Mouse (Mus musculus): ENCODE measurements around the gene Dhfr. TPM values are rescaled to one million over a fixed set of nuclear protein-coding genes. Genes with fewer than 3 reads are reported as not detected.

Gene Dhfr
- 31.8 TPM for polyA plus RNA-seq (2014; fragmentation: Illumina TruSeq; extraction: RNeasy Lipid Tissue Mini Kit (QIAGEN cat#74804); ENCODE audit: low read depth, low replicate concordance)

DNA sequence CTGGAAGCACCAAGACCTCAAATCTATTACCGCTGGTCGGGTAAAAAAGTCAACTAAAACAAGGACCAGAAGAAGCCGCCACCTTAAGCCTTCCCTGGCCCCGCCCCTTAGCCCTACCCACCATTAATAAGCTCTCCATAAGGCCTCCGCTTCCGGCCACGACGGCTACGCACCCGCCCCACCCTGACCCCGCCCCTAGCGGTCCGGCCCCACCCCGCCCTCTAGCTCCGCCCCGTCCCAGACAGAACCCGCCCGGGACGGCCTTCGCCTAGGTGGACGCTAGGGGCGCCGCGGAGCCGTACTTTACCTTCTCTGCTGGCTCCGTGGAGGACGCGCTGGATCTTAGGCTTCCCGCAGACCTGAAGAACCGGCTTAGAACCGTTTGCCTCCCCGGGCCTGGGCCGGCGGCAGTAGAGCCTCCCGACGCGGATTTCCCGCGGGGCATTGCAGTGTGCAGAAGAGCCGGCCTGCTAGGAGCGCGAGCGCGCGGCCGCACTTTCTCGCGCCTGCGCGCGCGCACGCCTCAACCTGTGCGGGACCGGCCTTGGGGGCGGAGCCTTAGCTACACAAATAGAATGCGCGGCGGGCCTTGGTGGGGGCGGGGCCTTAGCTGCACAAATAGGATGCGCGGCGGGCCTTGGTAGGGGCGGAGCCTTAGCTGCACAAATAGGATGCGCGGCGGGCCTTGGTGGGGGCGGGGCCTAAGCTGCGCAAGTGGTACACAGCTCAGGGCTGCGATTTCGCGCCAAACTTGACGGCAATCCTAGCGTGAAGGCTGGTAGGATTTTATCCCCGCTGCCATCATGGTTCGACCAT lies at the start of gene Dhfr, which contains the start of gene Msh3:
Dhfr (plus strand) TSS at position 271 of the 816 bp plus-strand sequence.
Msh3 (minus strand) TSS at position 548 of the 816 bp plus-strand sequence.

DNA sequence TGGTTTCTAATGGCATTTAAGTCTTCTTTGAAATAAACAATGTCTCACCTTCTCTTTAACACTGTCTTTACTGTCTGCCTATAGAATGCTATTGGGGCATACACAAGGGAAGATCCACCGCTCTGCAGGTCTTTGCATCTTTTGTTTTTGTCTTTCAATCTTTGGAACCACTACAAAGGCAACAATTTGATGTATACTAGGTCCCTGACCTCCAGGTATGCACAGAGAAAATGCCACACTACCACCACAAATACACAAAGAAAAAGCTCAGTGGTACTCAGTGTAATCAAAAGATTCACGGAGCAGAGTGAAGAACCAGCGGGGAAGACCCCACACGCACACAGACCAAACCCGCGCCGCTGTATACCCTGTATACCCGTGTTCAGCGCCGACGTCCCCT lies 48.8 kb upstream of the Dhfr start, which contains the start of gene Gm20379:
Gm20379 (plus strand) TSS at position 301 of the 400 bp plus-strand sequence.

DNA sequence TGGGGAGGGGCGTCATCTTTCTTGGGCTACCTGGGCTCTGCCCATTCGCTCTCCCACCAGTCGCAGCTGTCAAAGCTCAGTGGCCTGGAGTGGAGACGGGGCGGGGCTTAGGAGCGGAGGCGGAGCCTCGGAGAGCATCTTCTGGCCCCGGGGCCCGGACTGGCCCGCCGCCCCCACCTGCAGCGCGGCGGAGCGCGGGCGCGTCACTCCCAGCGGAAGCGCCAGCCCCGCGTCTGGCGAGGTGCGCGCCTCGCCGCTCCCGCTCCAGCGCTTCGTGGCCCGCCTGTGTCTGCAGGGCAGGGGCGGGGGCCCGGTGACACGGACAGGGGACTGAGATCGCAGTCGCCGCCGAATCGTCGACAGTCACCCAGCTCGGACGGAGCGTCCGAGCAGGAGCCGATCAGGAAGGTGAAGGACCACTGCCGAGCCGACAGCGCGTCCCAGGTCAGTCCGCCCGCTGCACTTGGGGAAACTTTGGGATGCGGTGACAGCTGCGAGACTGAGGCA lies 71.3 kb downstream of the Dhfr start, which contains the start of gene Ankrd34b:
Ankrd34b (plus strand) TSS at position 139 of the 507 bp plus-strand sequence.

Other genes with a start within 250 kb of the Dhfr start
- gene Rasgrf2, start 223.1 kb upstream of the Dhfr start, polyA plus RNA-seq (2014; fragmentation: Illumina TruSeq; extraction: RNeasy Lipid Tissue Mini Kit (QIAGEN cat#74804); ENCODE audit: low read depth, low replicate concordance), result 0.32 TPM
- gene Gm20379, start 48.7 kb upstream of the Dhfr start, polyA plus RNA-seq (2014; fragmentation: Illumina TruSeq; extraction: RNeasy Lipid Tissue Mini Kit (QIAGEN cat#74804); ENCODE audit: low read depth, low replicate concordance), result not detected
- gene Msh3, start 277 bp downstream of the Dhfr start, polyA plus RNA-seq (2014; fragmentation: Illumina TruSeq; extraction: RNeasy Lipid Tissue Mini Kit (QIAGEN cat#74804); ENCODE audit: low read depth, low replicate concordance), result 20.1 TPM
- gene Ankrd34b, start 71.2 kb downstream of the Dhfr start, polyA plus RNA-seq (2014; fragmentation: Illumina TruSeq; extraction: RNeasy Lipid Tissue Mini Kit (QIAGEN cat#74804); ENCODE audit: low read depth, low replicate concordance), result not detected
- gene Fam151b, start 129.3 kb downstream of the Dhfr start, polyA plus RNA-seq (2014; fragmentation: Illumina TruSeq; extraction: RNeasy Lipid Tissue Mini Kit (QIAGEN cat#74804); ENCODE audit: low read depth, low replicate concordance), result 7.7 TPM
- 6.3 TPM for gene Zfyve16, start 176.1 kb downstream of the Dhfr start, polyA plus RNA-seq (2014; fragmentation: Illumina TruSeq; extraction: RNeasy Lipid Tissue Mini Kit (QIAGEN cat#74804); ENCODE audit: low read depth, low replicate concordance)
- gene Spz1, start 221.4 kb downstream of the Dhfr start, polyA plus RNA-seq (2014; fragmentation: Illumina TruSeq; extraction: RNeasy Lipid Tissue Mini Kit (QIAGEN cat#74804); ENCODE audit: low read depth, low replicate concordance), result 0.34 TPM